Mouse (Mus musculus): ENCODE results near the gene Dnmt3a. TPM values are rescaled to one million over a fixed set of nuclear protein-coding genes. Genes with fewer than 3 reads are reported as not detected.

The Dnmt3a gene
- total and polyA plus RNA-seq, 3 experiments: 15.5 to 61.5 (median 23.4) TPM

GRCm38 (mm10) chr12:3887515-3888325 lies 81.9 kb downstream of the Dnmt3a start:
- Histone ChIP-seq H3K36me3 (replicated peaks in 1 of 2; ENCODE audit: control insufficient read depth in 1 of 2, insufficient read depth in 1 of 2, low read length in 1 of 2) (peaks cover 13 to 85% of the 10 kb centered on the region in 2 experiments), H3K9ac (ENCODE audit: insufficient read depth, low read depth) (no peak overlapping the region), H3K27me3 (replicated peaks) (no peaks in the 10 kb centered on the region), H3K4me2 (ENCODE audit: insufficient read depth, low read depth, poor library complexity, severe bottlenecking) (no peak overlapping the region), H3K9me3 (replicated peaks; ENCODE audit: low read length) (no peaks in the 10 kb centered on the region), H3K79me2 (replicated peaks; ENCODE audit: control insufficient read depth, extremely low read depth, insufficient read depth, poor library complexity, severe bottlenecking) (no peaks in the 10 kb centered on the region), H3K4me1 (ENCODE audit: control insufficient read depth in 1 of 2, insufficient read depth in 2 of 2) (peaks cover 11 to 39% of the 10 kb centered on the region in 2 experiments), H3K4me3 (replicated peaks in 1 of 3; ENCODE audit: low read depth in 2 of 3, low read length in 2 of 3, poor library complexity in 1 of 3) (no peak overlapping the region), H3K27ac (ENCODE audit: insufficient read depth, low read depth) (no peak overlapping the region)
- TF ChIP-seq CTCF (conservative IDR thresholded peaks at IDR 0.05 in 1 of 2, IDR thresholded peaks at IDR 0.05 in 1 of 2; ENCODE audit: low read depth in 2 of 2, low read length in 2 of 2) (no peak), CHD2 (IDR thresholded peaks at IDR 0.05; ENCODE audit: low read length) (no peak), CHD1 (IDR thresholded peaks at IDR 0.05; ENCODE audit: low read depth, low read length) (no peak), SIN3A (IDR thresholded peaks at IDR 0.05; ENCODE audit: low read length) (no peak), TCF12 (IDR thresholded peaks at IDR 0.05; ENCODE audit: low read depth, low read length) (no peak), MAX (IDR thresholded peaks at IDR 0.05; ENCODE audit: low read length) (no peak), MEF2A (IDR thresholded peaks at IDR 0.05; ENCODE audit: borderline replicate concordance, low read depth, low read length) (no peak), JUND (conservative IDR thresholded peaks at IDR 0.05; ENCODE audit: low read depth, low read length) (no peak), PAX5 (IDR thresholded peaks at IDR 0.05; ENCODE audit: low read length) (no peak), BHLHE40 (IDR thresholded peaks at IDR 0.05; ENCODE audit: low read depth, low read length) (no peak), MYC (IDR thresholded peaks at IDR 0.05; ENCODE audit: low read depth, low read length) (no peak), MAZ (IDR thresholded peaks at IDR 0.05; ENCODE audit: low read depth, low read length) (no peak)
- DNase-seq (ENCODE audit: extremely low read depth): no peak
- in situ Hi-C loops (cut with MboI; ENCODE audit: low pct_ligation_motif_present, low pct_unique_long_range_greater_than_20kb, low sequenced_read_pairs) (no loop called here), dilution Hi-C loops (cut with MboI; ENCODE audit: extremely low pct_ligation_motif_present, extremely low pct_unique_long_range_greater_than_20kb, low sequenced_read_pairs) (no loop called here)

DNA sequence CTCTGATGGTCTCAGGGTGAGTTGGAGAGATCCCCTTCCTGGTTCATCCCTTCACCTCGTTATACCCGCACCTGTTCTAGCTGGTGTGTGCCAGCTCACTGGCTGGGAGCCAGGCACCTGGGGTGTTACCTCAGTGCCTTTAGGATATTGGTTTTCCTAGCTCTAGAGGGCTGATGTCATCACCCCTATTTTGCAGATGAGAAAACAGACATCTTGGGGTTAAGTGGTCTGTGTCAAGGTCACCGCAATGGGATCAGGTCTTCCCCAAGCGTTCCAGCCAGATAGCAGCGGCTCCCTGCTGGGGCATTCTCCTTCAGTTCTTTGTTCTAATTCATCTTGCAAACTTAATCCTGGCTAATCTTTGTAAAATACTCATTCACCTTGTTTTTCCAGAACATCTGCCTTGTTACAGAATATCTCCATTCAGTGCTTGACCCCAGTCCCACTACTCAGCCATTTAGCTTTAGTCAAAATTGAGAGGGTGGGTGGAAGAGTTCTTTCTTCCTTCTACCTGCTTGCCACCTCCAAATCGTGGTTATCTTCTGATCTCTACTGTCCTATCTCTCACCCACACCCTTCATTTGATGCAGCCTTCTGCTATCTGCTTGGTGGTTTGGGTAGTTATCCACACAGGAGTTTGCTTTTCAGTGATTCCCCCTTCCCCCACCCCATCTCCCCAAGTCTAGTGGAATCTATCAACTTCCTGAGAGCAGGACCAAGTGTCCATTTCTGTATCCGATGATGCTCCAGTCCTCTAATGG lies 84.2 kb downstream of the Dnmt3a start:
- DNase-seq (ENCODE audit: extremely low read depth): no peak
- no peaks in the 10 kb centered on the region for H3K27me3 ChIP-seq (replicated peaks)
- H3K4me3 ChIP-seq (replicated peaks in 1 of 3; ENCODE audit: low read depth in 2 of 3, low read length in 2 of 3, poor library complexity in 1 of 3): no peak overlapping the region
- H3K4me2 ChIP-seq (ENCODE audit: insufficient read depth, low read depth, poor library complexity, severe bottlenecking): no peak overlapping the region
- H3K9ac ChIP-seq (ENCODE audit: insufficient read depth, low read depth): no peak overlapping the region
- TF ChIP-seq CHD1 (IDR thresholded peaks at IDR 0.05; ENCODE audit: low read depth, low read length): no peak
- H3K9me3 ChIP-seq (replicated peaks; ENCODE audit: low read length): no peaks in the 10 kb centered on the region
- H3K4me1 ChIP-seq (ENCODE audit: control insufficient read depth in 1 of 2, insufficient read depth in 2 of 2): peaks cover 11 to 43% of the 10 kb centered on the region in 2 experiments
- in situ Hi-C loops (cut with MboI; ENCODE audit: low pct_ligation_motif_present, low pct_unique_long_range_greater_than_20kb, low sequenced_read_pairs) (no loop called here), dilution Hi-C loops (cut with MboI; ENCODE audit: extremely low pct_ligation_motif_present, extremely low pct_unique_long_range_greater_than_20kb, low sequenced_read_pairs) (no loop called here)
- no peak overlapping the region for H3K27ac ChIP-seq (ENCODE audit: insufficient read depth, low read depth)
- H3K79me2 ChIP-seq (replicated peaks; ENCODE audit: control insufficient read depth, extremely low read depth, insufficient read depth, poor library complexity, severe bottlenecking): no peaks in the 10 kb centered on the region
- H3K36me3 ChIP-seq (replicated peaks in 1 of 2; ENCODE audit: control insufficient read depth in 1 of 2, insufficient read depth in 1 of 2, low read length in 1 of 2): peaks cover 14 to 88% of the 10 kb centered on the region in 2 experiments

Data from CH12.LX (cell line).